ENCODE assay signal across 8 mouse cellular contexts in the genomic region with DNA sequence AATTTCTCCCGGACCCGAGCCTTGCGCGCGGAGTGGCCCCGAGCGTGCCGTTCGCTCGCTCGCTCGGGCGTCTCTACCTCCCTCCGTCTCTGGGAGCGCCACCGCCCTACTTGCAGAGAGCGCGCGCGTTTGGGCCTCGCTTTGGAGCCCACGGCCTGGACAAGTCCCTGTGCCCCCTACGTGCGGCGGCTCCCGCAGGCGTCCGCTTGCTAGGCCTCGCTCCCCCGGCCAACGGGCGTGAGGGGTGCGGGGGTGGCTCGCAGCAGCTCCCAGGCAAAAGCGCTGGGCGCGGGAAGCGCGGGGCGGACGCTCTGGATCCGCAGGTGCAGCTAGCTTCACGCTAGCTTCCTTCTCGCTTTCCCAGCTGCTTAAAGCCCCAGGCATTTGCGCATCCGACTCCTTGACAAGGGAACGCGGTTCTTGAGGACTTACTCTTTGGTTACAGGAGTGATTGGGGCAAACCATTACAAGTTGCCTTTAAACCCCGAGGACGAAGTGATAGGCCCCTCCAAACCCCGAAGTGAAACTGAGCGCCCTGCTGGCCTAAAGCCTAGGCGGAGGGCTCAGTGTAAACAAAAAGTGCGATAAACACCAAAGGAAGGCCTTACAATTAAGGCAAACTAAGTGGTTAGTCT.
DNase-seq lines count a peak whose midpoint lies in the region; ATAC-seq lines count a peak whose summit lies in the region.

No protein-coding gene starts in this region.

- H3K4me1 ChIP-seq in embryonic facial prominence, embryonic 10.5 days = peaks cover 59% of the 10 kb centered on the region
- peaks cover 49% of the 10 kb centered on the region for H3K4me1 ChIP-seq in kidney, embryonic 15.5 days
- peaks cover 4% of the 10 kb centered on the region for H3K4me1 ChIP-seq in midbrain, embryonic 16.5 days (ENCODE audit: control insufficient read depth, insufficient read depth, low read length)
- peaks cover 26% of the 10 kb centered on the region for H3K4me1 ChIP-seq in stomach, embryonic 15.5 days

- H3K9ac ChIP-seq in kidney, embryonic 15.5 days = peak overlapping the region; percentile 85
- H3K9ac ChIP-seq in midbrain, embryonic 16.5 days (ENCODE audit: low read depth, low read length) = peak overlapping the region; percentile 79
- H3K9ac ChIP-seq in stomach, embryonic 15.5 days = peak overlapping the region; percentile 58

- H3K27ac ChIP-seq in embryonic facial prominence, embryonic 10.5 days (replicated peaks) = peak overlapping the region; percentile 90
- H3K27ac ChIP-seq in kidney, embryonic 15.5 days = peak overlapping the region; percentile 98
- H3K27ac ChIP-seq in midbrain, embryonic 16.5 days (ENCODE audit: low read length) = peak overlapping the region; percentile 89
- H3K27ac ChIP-seq in stomach, embryonic 15.5 days = peak overlapping the region; percentile 94

- DNase-seq in 416B (ENCODE audit: low read depth) (peak; percentile 81), liver (peak; percentile 84)
- peak; percentile 50 for DNase-seq in adrenal gland, adult 8-10 months
- peak; percentile 81 for DNase-seq in embryonic facial prominence, embryonic 10.5 days (ENCODE audit: low spot score)
- peak; percentile 69 for DNase-seq in heart, adult 8-10 months (ENCODE audit: low spot score)

- H3K9me3 ChIP-seq in embryonic facial prominence, embryonic 10.5 days = no peaks in the 10 kb centered on the region
- H3K9me3 ChIP-seq in kidney, embryonic 15.5 days (replicated peaks) = no peaks in the 10 kb centered on the region
- H3K9me3 ChIP-seq in midbrain, embryonic 16.5 days (replicated peaks; ENCODE audit: control insufficient read depth, low read length, poor library complexity, severe bottlenecking) = no peaks in the 10 kb centered on the region
- H3K9me3 ChIP-seq in stomach, embryonic 15.5 days = no peaks in the 10 kb centered on the region

- ATAC-seq in kidney, embryonic 15.5 days (replicated peaks; ENCODE audit: low FRiP score) = peak; percentile 54
- ATAC-seq in midbrain, embryonic 16.5 days = peak; percentile 61
- ATAC-seq in stomach, embryonic 15.5 days (ENCODE audit: insufficient read depth, low FRiP score, low read depth) = peak; percentile 45; the same call in 1 of the 2 replicates

- H3K27me3 ChIP-seq in embryonic facial prominence, embryonic 10.5 days (replicated peaks; ENCODE audit: low read depth, poor library complexity, severe bottlenecking) = peaks cover 73% of the 10 kb centered on the region
- peaks cover 43% of the 10 kb centered on the region for H3K27me3 ChIP-seq in kidney, embryonic 15.5 days
- peaks cover 14% of the 10 kb centered on the region for H3K27me3 ChIP-seq in midbrain, embryonic 16.5 days (ENCODE audit: control insufficient read depth, insufficient read depth, low read depth, low read length)
- H3K27me3 ChIP-seq in stomach, embryonic 15.5 days (replicated peaks) = 0 out of 2 replicates have a peak, but pooled peaks cover 14% of the 10 kb centered on the region

- H3K4me3 ChIP-seq in embryonic facial prominence, embryonic 10.5 days = peak overlapping the region; percentile 70
- peak overlapping the region; percentile 86 for H3K4me3 ChIP-seq in kidney, embryonic 15.5 days (replicated peaks)
- H3K4me3 ChIP-seq in midbrain, embryonic 16.5 days (ENCODE audit: low read depth, low read length) = peak overlapping the region; percentile 87
- peak overlapping the region; percentile 66 for H3K4me3 ChIP-seq in stomach, embryonic 15.5 days (replicated peaks)

- no peaks in the 10 kb centered on the region for H3K36me3 ChIP-seq in embryonic facial prominence, embryonic 10.5 days (replicated peaks)
- no peaks in the 10 kb centered on the region for H3K36me3 ChIP-seq in kidney, embryonic 15.5 days
- H3K36me3 ChIP-seq in midbrain, embryonic 16.5 days (ENCODE audit: control insufficient read depth, insufficient read depth, low read length) = no peaks in the 10 kb centered on the region
- H3K36me3 ChIP-seq in stomach, embryonic 15.5 days = no peaks in the 10 kb centered on the region

- under 1% methylated on average over 54 of the region's 54 CpGs for WGBS in embryonic facial prominence, embryonic 10.5 days
- WGBS in kidney, embryonic 15.5 days = under 1% methylated on average over 54 of the region's 54 CpGs
- under 1% methylated on average over 53 of the region's 54 CpGs for WGBS in midbrain, embryonic 16.5 days
- WGBS in stomach, embryonic 15.5 days = under 1% methylated on average over 54 of the region's 54 CpGs

- H3K4me2 ChIP-seq in kidney, embryonic 15.5 days = peak overlapping the region; percentile 96
- peak overlapping the region; percentile 88 for H3K4me2 ChIP-seq in midbrain, embryonic 16.5 days (ENCODE audit: low read length)
- peak overlapping the region; percentile 83 for H3K4me2 ChIP-seq in stomach, embryonic 15.5 days

Comparison
In these comparisons a context has a peak if more than half of its experiments do, and no peak if none do; other contexts are left out.
1. Peak in every context shown above with its lines: DNase-seq, ATAC-seq, H3K4me3 ChIP-seq and H3K27ac ChIP-seq.